Mouse (Mus musculus): ENCODE data around the gene Rabl6. TPM values are rescaled to one million over a fixed set of nuclear protein-coding genes. Genes with fewer than 3 reads are reported as not detected.
A peak's percentile ranks its signal among the peaks of the same experiment; 100 is the strongest.

Gene Rabl6
- polyA plus RNA-seq, 1 experiment from 2014 or later = 56.4 TPM

DNA sequence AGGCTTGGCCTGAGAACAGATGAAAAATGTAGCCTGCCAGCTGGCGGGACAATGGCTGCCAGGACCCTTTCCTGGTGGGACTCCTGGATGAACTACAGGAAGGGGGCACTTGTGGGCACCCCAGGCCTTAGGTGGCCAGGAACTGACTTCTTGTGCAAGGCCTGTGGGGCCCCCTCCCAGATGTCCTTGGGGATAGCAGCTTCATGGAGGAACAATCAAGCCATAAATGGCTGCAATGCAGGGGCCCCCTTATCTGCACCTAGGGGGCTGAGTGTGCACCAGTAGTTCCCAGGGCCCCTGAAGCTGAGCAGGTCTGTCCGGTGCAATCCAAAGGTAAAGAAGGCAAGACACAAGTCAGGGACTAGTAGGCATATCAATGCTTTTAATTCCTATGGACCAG is 35.3 kb downstream of the Rabl6 start:
- H3K4me2 ChIP-seq (ENCODE audit: low read depth, low read length) = peak overlapping the region; percentile 96
- no peak for ATAC-seq (ENCODE audit: insufficient read depth, low FRiP score)
- 0 out of 2 replicates have a peak overlapping the region, but pooled peaks have one; percentile 28 for H3K9ac ChIP-seq (ENCODE audit: low read length)
- peak overlapping the region; percentile 67; the same call in 1 of the 2 replicates for H3K4me3 ChIP-seq (replicated peaks; ENCODE audit: low read length)
- peaks cover 29% of the 10 kb centered on the region for H3K4me1 ChIP-seq (ENCODE audit: control insufficient read depth, insufficient read depth, low read length)
- WGBS = 84% methylated on average over 2 of the region's 2 CpGs
- no peaks in the 10 kb centered on the region for H3K9me3 ChIP-seq (replicated peaks; ENCODE audit: control insufficient read depth, low read length)
- H3K27me3 ChIP-seq (ENCODE audit: control insufficient read depth, insufficient read depth, low read length) = peaks cover 20% of the 10 kb centered on the region
- 0 out of 2 replicates have a peak, but pooled peaks cover 7% of the 10 kb centered on the region for H3K36me3 ChIP-seq (ENCODE audit: control insufficient read depth, insufficient read depth, low read length)
- no peak overlapping the region for H3K27ac ChIP-seq (ENCODE audit: low read length)

DNA sequence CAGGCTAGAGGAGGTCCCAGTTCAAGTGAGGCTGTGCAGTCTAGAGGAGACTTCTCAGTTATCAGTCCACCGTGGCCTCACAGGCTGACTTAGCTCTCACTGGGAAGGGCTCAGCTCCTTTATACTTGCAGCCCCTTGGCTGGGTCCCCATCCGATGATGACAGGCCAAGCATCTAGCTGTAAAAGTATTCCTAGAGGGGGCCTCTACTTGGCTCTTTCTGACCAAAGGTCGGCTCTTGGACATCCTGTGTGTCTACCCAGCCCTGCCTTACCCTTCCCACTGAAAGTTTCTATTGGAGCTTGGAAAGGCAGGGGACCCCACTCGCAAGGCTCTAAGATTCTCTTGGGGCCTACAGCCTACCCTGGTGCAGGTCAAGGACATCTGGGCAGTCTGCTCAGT is 37.1 kb downstream of the Rabl6 start:
- 83% methylated on average over 4 of the region's 4 CpGs for WGBS
- Histone ChIP-seq H3K9ac (ENCODE audit: low read length) (no peak overlapping the region), H3K27ac (ENCODE audit: low read length) (no peak overlapping the region; the same call in 1 of the 2 replicates), H3K4me3 (replicated peaks; ENCODE audit: low read length) (no peak overlapping the region), H3K9me3 (replicated peaks; ENCODE audit: control insufficient read depth, low read length) (no peaks in the 10 kb centered on the region), H3K4me1 (ENCODE audit: control insufficient read depth, insufficient read depth, low read length) (peaks cover 16% of the 10 kb centered on the region), H3K27me3 (ENCODE audit: control insufficient read depth, insufficient read depth, low read length) (0 out of 2 replicates have a peak, but pooled peaks cover 1% of the 10 kb centered on the region), H3K4me2 (ENCODE audit: low read depth, low read length) (no peak overlapping the region), H3K36me3 (ENCODE audit: control insufficient read depth, insufficient read depth, low read length) (0 out of 2 replicates have a peak, but pooled peaks cover 7% of the 10 kb centered on the region)
- ATAC-seq (ENCODE audit: insufficient read depth, low FRiP score) = no peak

DNA sequence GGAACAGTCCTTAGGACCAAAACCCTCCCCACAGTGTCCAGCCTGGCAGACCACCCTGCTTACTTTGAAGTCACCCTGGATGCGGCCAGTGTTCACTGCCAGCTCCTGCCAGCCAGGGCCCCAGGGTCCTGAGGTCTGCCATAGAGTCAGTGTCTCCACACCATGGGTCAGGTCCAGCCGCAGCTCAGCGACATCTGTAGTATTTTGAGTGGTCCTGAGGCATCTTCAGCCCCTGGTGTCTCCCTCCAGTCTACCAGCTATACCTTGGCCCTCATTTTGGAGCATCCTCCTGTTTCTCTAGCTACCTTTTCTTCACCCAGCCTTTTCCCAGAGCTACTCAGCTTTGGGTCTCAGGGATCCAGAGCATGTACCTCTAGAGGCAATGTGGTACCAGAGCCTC is 39.0 kb downstream of the Rabl6 start:
- 0 out of 2 replicates have a peak, but pooled peaks cover 7% of the 10 kb centered on the region for H3K36me3 ChIP-seq (ENCODE audit: control insufficient read depth, insufficient read depth, low read length)
- no peak for ATAC-seq (ENCODE audit: insufficient read depth, low FRiP score)
- H3K27ac ChIP-seq (ENCODE audit: low read length) = no peak overlapping the region; the same call in 1 of the 2 replicates

DNA sequence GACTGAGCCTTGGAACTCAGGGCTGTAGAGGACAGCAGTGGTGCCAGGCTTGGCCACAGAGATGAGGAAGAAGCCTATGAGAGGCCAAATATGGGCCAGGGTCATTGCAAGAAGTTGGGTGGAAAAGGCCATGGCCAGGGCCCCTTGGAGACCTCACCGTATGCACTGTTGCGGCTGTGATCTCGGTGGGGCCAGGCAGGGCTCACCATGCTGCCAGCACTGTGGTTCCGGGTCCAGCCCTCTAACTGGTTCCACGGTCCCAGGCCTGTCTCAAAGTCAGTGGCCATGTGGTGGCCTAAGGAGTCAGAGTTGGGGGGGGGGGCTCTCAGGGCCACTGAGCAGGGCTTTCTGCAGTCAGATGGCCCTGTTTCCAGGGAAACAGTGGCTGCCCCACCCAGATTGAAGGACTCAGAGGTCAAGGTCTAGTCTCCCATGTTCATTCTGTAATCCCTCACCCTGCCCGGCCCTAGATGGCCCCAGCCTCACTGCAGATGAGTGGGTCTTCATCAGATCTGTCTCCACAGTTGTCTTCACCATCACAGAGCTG is 39.8 kb downstream of the Rabl6 start:
- no peak overlapping the region for H3K4me3 ChIP-seq (replicated peaks; ENCODE audit: low read length)
- H3K4me2 ChIP-seq (ENCODE audit: low read depth, low read length) = no peak overlapping the region
- 86% methylated on average over 6 of the region's 6 CpGs for WGBS
- H3K9ac ChIP-seq (ENCODE audit: low read length) = 0 out of 2 replicates have a peak overlapping the region, but pooled peaks have one; percentile 17
- no peak overlapping the region for H3K27ac ChIP-seq (ENCODE audit: low read length)
- peaks cover 1% of the 10 kb centered on the region for H3K4me1 ChIP-seq (ENCODE audit: control insufficient read depth, insufficient read depth, low read length)
- no peaks in the 10 kb centered on the region for H3K27me3 ChIP-seq (ENCODE audit: control insufficient read depth, insufficient read depth, low read length)
- 0 out of 2 replicates have a peak, but pooled peaks cover 7% of the 10 kb centered on the region for H3K36me3 ChIP-seq (ENCODE audit: control insufficient read depth, insufficient read depth, low read length)
- H3K9me3 ChIP-seq (replicated peaks; ENCODE audit: control insufficient read depth, low read length) = no peaks in the 10 kb centered on the region
- no peak for ATAC-seq (ENCODE audit: insufficient read depth, low FRiP score)

More for the DNA sequence above, 39.0 kb downstream of the Rabl6 start:
- Histone ChIP-seq H3K4me2 (ENCODE audit: low read depth, low read length) (no peak overlapping the region), H3K9me3 (replicated peaks; ENCODE audit: control insufficient read depth, low read length) (no peaks in the 10 kb centered on the region), H3K27me3 (ENCODE audit: control insufficient read depth, insufficient read depth, low read length) (no peaks in the 10 kb centered on the region), H3K4me3 (replicated peaks; ENCODE audit: low read length) (no peak overlapping the region), H3K4me1 (ENCODE audit: control insufficient read depth, insufficient read depth, low read length) (peaks cover 8% of the 10 kb centered on the region), H3K9ac (ENCODE audit: low read length) (0 out of 2 replicates have a peak overlapping the region, but pooled peaks have one; percentile 2)
- WGBS = 85% methylated on average over 3 of the region's 3 CpGs

DNA sequence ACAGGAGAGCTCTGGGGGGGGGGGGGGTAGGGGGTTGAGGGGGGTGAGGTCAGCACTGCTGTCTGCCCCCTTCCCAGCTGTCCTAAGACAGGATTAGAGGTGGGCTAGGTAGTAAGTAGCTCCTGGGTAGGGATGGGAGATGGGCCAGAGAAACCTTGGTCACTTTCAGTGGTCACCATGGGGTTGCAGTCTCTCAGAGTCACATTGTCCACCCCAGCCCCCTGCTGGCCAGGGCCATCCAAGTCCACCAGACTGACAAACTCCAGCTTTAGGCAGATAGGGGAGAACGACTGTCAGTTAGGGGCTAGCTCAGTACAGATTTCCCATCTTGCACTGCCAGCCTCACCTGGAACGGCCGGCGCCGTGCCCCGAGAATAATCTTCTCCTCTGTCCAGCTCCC is 41.8 kb downstream of the Rabl6 start:
- no peak for ATAC-seq (ENCODE audit: insufficient read depth, low FRiP score)
- no peak overlapping the region for H3K4me3 ChIP-seq (replicated peaks; ENCODE audit: low read length)
- H3K27ac ChIP-seq (ENCODE audit: low read length) = no peak overlapping the region
- no peak overlapping the region for H3K9ac ChIP-seq (ENCODE audit: low read length)
- no peaks in the 10 kb centered on the region for H3K9me3 ChIP-seq (replicated peaks; ENCODE audit: control insufficient read depth, low read length)
- H3K4me2 ChIP-seq (ENCODE audit: low read depth, low read length) = no peak overlapping the region
- no peaks in the 10 kb centered on the region for H3K4me1 ChIP-seq (ENCODE audit: control insufficient read depth, insufficient read depth, low read length)
- H3K36me3 ChIP-seq (ENCODE audit: control insufficient read depth, insufficient read depth, low read length) = peaks cover 24% of the 10 kb centered on the region
- no peaks in the 10 kb centered on the region for H3K27me3 ChIP-seq (ENCODE audit: control insufficient read depth, insufficient read depth, low read length)
- WGBS = 87% methylated on average over 6 of the region's 6 CpGs

DNA sequence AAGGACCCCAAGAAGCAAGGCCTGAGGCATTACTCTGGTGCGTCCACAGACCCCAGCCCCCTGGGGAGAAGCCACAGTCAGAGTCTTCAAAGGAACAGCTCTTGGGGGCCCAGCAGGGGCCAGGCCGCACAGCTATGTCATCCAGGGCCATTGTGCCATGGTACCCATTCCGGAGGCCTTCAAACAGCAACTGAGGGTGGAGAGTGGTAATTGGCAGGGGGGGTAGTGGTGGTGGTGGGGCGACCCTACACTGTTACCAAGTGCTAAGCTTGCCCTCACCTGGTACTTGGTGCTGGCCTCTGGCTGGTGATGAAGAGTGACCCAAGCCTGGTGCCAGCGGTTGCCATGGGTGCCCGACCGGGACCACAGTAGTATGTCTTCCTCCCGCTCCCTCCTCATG is 42.6 kb downstream of the Rabl6 start:
- WGBS = 87% methylated on average over 8 of the region's 8 CpGs
- Histone ChIP-seq H3K27me3 (ENCODE audit: control insufficient read depth, insufficient read depth, low read length) (no peaks in the 10 kb centered on the region), H3K4me2 (ENCODE audit: low read depth, low read length) (no peak overlapping the region), H3K36me3 (ENCODE audit: control insufficient read depth, insufficient read depth, low read length) (peaks cover 25% of the 10 kb centered on the region), H3K4me1 (ENCODE audit: control insufficient read depth, insufficient read depth, low read length) (no peaks in the 10 kb centered on the region), H3K9me3 (replicated peaks; ENCODE audit: control insufficient read depth, low read length) (no peaks in the 10 kb centered on the region), H3K27ac (ENCODE audit: low read length) (no peak overlapping the region), H3K4me3 (replicated peaks; ENCODE audit: low read length) (no peak overlapping the region), H3K9ac (ENCODE audit: low read length) (no peak overlapping the region)
- ATAC-seq (ENCODE audit: insufficient read depth, low FRiP score) = no peak

DNA sequence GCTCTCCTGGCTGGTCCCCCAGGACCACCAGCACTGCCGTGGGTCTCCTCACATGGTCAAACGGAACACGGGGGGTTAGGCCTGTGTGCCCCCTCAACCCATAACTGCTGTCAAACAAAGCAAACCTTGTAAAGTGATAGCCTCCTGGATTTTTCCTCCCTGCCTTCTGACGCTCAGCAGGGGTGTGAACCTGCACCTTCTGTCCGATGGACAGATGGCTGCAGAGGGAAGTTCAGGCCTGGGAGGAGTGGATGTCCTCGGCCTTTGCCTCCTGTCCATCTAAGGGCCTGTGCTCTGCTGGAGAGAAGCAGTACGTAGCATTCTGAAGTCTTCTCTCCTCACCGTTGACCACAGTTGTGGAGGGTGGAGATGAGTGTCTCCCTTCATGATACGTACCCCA is 46.4 kb downstream of the Rabl6 start:
- H3K4me2 ChIP-seq (ENCODE audit: low read depth, low read length) = no peak overlapping the region
- H3K4me1 ChIP-seq (ENCODE audit: control insufficient read depth, insufficient read depth, low read length) = peaks cover 15% of the 10 kb centered on the region
- H3K27me3 ChIP-seq (ENCODE audit: control insufficient read depth, insufficient read depth, low read length) = no peaks in the 10 kb centered on the region
- H3K9ac ChIP-seq (ENCODE audit: low read length) = no peak overlapping the region
- WGBS = 78% methylated on average over 9 of the region's 9 CpGs
- H3K4me3 ChIP-seq (replicated peaks; ENCODE audit: low read length) = no peak overlapping the region
- no peaks in the 10 kb centered on the region for H3K9me3 ChIP-seq (replicated peaks; ENCODE audit: control insufficient read depth, low read length)
- H3K27ac ChIP-seq (ENCODE audit: low read length) = no peak overlapping the region
- ATAC-seq (ENCODE audit: insufficient read depth, low FRiP score) = no peak
- peaks cover 22% of the 10 kb centered on the region for H3K36me3 ChIP-seq (ENCODE audit: control insufficient read depth, insufficient read depth, low read length)

DNA sequence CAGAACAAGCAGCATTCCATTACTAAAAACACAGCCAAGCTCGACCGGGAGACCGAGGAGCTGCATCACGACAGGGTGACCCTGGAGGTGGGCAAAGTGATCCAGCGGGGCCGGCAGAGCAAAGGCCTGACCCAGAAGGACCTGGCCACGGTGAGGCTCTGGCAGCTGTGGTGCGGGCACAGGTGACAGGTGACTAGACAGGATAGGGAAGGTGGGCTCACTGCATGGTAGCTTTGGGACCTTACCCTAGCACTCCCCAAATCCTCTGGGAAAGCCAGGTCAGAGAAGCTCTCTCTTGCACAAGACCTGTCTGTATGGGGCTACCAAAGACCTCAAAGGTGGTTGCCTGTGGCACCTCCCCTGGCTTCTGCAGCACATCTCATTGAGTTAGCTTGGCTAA is 47.8 kb downstream of the Rabl6 start:
- H3K9ac ChIP-seq (ENCODE audit: low read length) = no peak overlapping the region
- no peak overlapping the region for H3K27ac ChIP-seq (ENCODE audit: low read length)
- no peaks in the 10 kb centered on the region for H3K9me3 ChIP-seq (replicated peaks; ENCODE audit: control insufficient read depth, low read length)
- peaks cover 22% of the 10 kb centered on the region for H3K36me3 ChIP-seq (ENCODE audit: control insufficient read depth, insufficient read depth, low read length)
- H3K4me3 ChIP-seq (replicated peaks; ENCODE audit: low read length) = no peak overlapping the region
- ATAC-seq (ENCODE audit: insufficient read depth, low FRiP score) = no peak
- H3K27me3 ChIP-seq (ENCODE audit: control insufficient read depth, insufficient read depth, low read length) = no peaks in the 10 kb centered on the region
- WGBS = 88% methylated on average over 8 of the region's 8 CpGs
- H3K4me2 ChIP-seq (ENCODE audit: low read depth, low read length) = no peak overlapping the region
- H3K4me1 ChIP-seq (ENCODE audit: control insufficient read depth, insufficient read depth, low read length) = peaks cover 18% of the 10 kb centered on the region

DNA sequence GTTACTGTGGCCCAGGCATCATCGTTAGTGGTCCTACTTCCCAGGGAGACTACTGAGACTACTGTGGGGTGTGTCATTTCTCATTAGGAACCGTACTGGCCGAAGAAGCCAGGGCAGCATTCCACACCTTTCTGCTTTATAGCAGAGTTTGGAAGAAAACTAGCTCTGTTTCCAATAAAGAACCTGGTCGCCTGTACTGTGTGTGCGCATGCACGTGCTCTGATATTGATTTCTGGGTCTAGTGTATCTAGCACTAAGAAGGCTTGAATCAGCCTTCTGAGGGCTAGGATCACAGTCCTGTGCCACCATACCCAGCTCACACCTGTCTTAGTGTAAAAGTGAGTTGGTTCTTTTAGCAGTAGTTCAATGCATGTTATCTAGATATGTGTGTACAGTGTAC is 49.5 kb downstream of the Rabl6 start:
- Histone ChIP-seq H3K4me3 (replicated peaks; ENCODE audit: low read length) (peak overlapping the region; percentile 87), H3K36me3 (ENCODE audit: control insufficient read depth, insufficient read depth, low read length) (peaks cover 22% of the 10 kb centered on the region), H3K27ac (ENCODE audit: low read length) (no peak overlapping the region), H3K27me3 (ENCODE audit: control insufficient read depth, insufficient read depth, low read length) (no peaks in the 10 kb centered on the region), H3K4me1 (ENCODE audit: control insufficient read depth, insufficient read depth, low read length) (peaks cover 18% of the 10 kb centered on the region), H3K4me2 (ENCODE audit: low read depth, low read length) (peak overlapping the region; percentile 95), H3K9ac (ENCODE audit: low read length) (peak overlapping the region; percentile 95), H3K9me3 (replicated peaks; ENCODE audit: control insufficient read depth, low read length) (no peaks in the 10 kb centered on the region)
- no peak for ATAC-seq (ENCODE audit: insufficient read depth, low FRiP score)
- 59% methylated on average over 6 of the region's 6 CpGs for WGBS
